Comparison of ENCODE assay signal across 31 mouse cellular contexts in the genomic region with DNA sequence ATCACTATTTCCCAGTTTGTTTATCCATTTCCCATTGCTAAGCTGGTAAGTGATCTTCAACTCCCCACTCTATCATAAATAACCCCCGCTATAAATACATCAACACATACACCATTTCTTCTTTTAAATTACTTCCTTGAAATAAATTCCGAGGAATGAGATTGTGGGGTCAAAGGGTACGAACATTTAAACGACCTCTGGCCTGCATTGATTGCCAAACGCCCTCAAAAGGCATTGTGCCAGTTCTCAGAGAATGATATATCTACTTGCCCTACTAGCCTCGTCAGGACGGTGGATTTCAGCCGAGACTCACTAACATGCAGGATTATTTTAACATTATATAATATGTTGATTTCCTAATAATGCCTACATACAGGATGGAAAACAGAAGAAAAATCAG. TPM values are rescaled to one million over a fixed set of nuclear protein-coding genes. Genes with fewer than 3 reads are reported as not detected.
A peak's percentile ranks its signal among the peaks of the same experiment; 100 is the strongest.
DNase-seq lines count a peak whose midpoint lies in the region; ATAC-seq and TF ChIP-seq lines count a peak whose summit lies in the region.
"Had no signal": no experiment of that assay in that cellular context is flagged by ENCODE, and none has a peak within 500 bp of the region (broad histone marks: within the 10 kb centered on the region; RNA-seq: fewer than 3 reads in every experiment).

No protein-coding gene starts in this region.

- no peaks in the 10 kb centered on the region for H3K27me3 ChIP-seq in intestine, embryonic 16.5 days (replicated peaks; ENCODE audit: control insufficient read depth, insufficient read depth, low read length)
- H3K27me3 ChIP-seq in intestine, embryonic 15.5 days (replicated peaks) = no peaks in the 10 kb centered on the region
- H3K27me3 ChIP-seq in liver, adult 2 months (ENCODE audit: control insufficient read depth, insufficient read depth, low read length) = no peaks in the 10 kb centered on the region
- no peaks in the 10 kb centered on the region; the same call in 1 of the 2 replicates for H3K27me3 ChIP-seq in liver, embryonic 12.5 days (replicated peaks)
- H3K27me3 ChIP-seq: heart, embryonic 15.5 days had no signal

- no peak overlapping the region for H3K27ac ChIP-seq in intestine, embryonic 16.5 days (ENCODE audit: low read length)
- H3K27ac ChIP-seq in intestine, embryonic 15.5 days = no peak overlapping the region
- H3K27ac ChIP-seq in liver, adult 2 months (replicated peaks; ENCODE audit: insufficient read depth, low read depth, low read length) = no peak overlapping the region
- H3K27ac ChIP-seq in liver, embryonic 12.5 days = no peak overlapping the region
- H3K27ac ChIP-seq: embryonic facial prominence, embryonic 12.5 days; embryonic facial prominence, embryonic 15.5 days; gastrocnemius, adult 2 months; heart, embryonic 15.5 days; hindbrain, embryonic 10.5 days; hindbrain, embryonic 13.5 days had no signal

- H3K36me3 ChIP-seq in intestine, embryonic 16.5 days (ENCODE audit: control insufficient read depth, insufficient read depth, low read length) = no peaks in the 10 kb centered on the region
- H3K36me3 ChIP-seq in intestine, embryonic 15.5 days = no peaks in the 10 kb centered on the region
- H3K36me3 ChIP-seq in liver, adult 2 months (ENCODE audit: control insufficient read depth, insufficient read depth, low read length) = no peaks in the 10 kb centered on the region
- H3K36me3 ChIP-seq in liver, embryonic 12.5 days = no peaks in the 10 kb centered on the region
- H3K36me3 ChIP-seq: embryonic facial prominence, embryonic 12.5 days; embryonic facial prominence, embryonic 15.5 days; heart, embryonic 12.5 days; heart, embryonic 15.5 days; hindbrain, embryonic 10.5 days; hindbrain, embryonic 13.5 days had no signal

- H3K4me2 ChIP-seq in intestine, embryonic 16.5 days (ENCODE audit: low read depth, low read length) = no peak overlapping the region
- no peak overlapping the region for H3K4me2 ChIP-seq in intestine, embryonic 15.5 days (replicated peaks)
- no peak overlapping the region for H3K4me2 ChIP-seq in liver, embryonic 12.5 days
- H3K4me2 ChIP-seq: embryonic facial prominence, embryonic 12.5 days; embryonic facial prominence, embryonic 15.5 days; heart, embryonic 12.5 days; heart, embryonic 15.5 days; hindbrain, embryonic 13.5 days had no signal

- ATAC-seq in intestine, embryonic 16.5 days = peak; percentile 40; the same call in 1 of the 2 replicates
- no peak for ATAC-seq in intestine, embryonic 15.5 days
- ATAC-seq in liver, embryonic 12.5 days = no peak
- ATAC-seq: activated CD4-positive, CD25-positive, alpha-beta regulatory T cell, adult 4 months; CD4-positive, CD25-positive, alpha-beta regulatory T cell, adult 4 months; forebrain, embryonic 14.5 days; forebrain, postnatal 0 days; hindbrain, embryonic 16.5 days; inflammation-experienced regulatory T-cells, adult 6 months had no signal

- no peak overlapping the region for H3K4me3 ChIP-seq in intestine, embryonic 16.5 days (ENCODE audit: low read length)
- no peak overlapping the region for H3K4me3 ChIP-seq in intestine, embryonic 15.5 days (replicated peaks)
- no peak overlapping the region for H3K4me3 ChIP-seq in liver, adult 2 months (ENCODE audit: insufficient read depth, low read depth, low read length)
- H3K4me3 ChIP-seq in liver, embryonic 12.5 days = no peak overlapping the region
- H3K4me3 ChIP-seq: embryonic facial prominence, embryonic 12.5 days; embryonic facial prominence, embryonic 15.5 days; gastrocnemius, adult 2 months; heart, embryonic 12.5 days; heart, embryonic 15.5 days; hindbrain, embryonic 10.5 days; hindbrain, embryonic 13.5 days had no signal

- no peak for TF ChIP-seq CTCF in liver, adult 2 months (IDR thresholded peaks at IDR 0.05; ENCODE audit: low read depth, low read length)

- no peak overlapping the region for H3K9ac ChIP-seq in intestine, embryonic 16.5 days (ENCODE audit: low read depth, low read length)
- no peak overlapping the region for H3K9ac ChIP-seq in intestine, embryonic 15.5 days
- H3K9ac ChIP-seq in liver, adult 2 months (ENCODE audit: low read depth, low read length) = no peak overlapping the region
- H3K9ac ChIP-seq in liver, embryonic 12.5 days = no peak overlapping the region
- H3K9ac ChIP-seq: embryonic facial prominence, embryonic 12.5 days; embryonic facial prominence, embryonic 15.5 days; forebrain, postnatal 0 days; heart, embryonic 12.5 days; heart, embryonic 15.5 days; hindbrain, embryonic 13.5 days had no signal

- TF ChIP-seq POLR2A in liver, adult 2 months (IDR thresholded peaks at IDR 0.05; ENCODE audit: extremely low read depth, insufficient read depth, low read length) = no peak

- 26% methylated on average over 8 of the region's 8 CpGs for WGBS in intestine, embryonic 16.5 days
- WGBS in intestine, embryonic 15.5 days = 28% methylated on average over 8 of the region's 8 CpGs
- 16% methylated on average over 8 of the region's 8 CpGs for WGBS in liver, adult 2 months
- 64% methylated on average over 8 of the region's 8 CpGs for WGBS in liver, embryonic 12.5 days (ENCODE audit: insufficient replicate concordance)

- H3K9me3 ChIP-seq in intestine, embryonic 16.5 days (ENCODE audit: control insufficient read depth, low read length) = no peaks in the 10 kb centered on the region; the same call in 1 of the 2 replicates
- no peaks in the 10 kb centered on the region for H3K9me3 ChIP-seq in intestine, embryonic 15.5 days
- no peaks in the 10 kb centered on the region for H3K9me3 ChIP-seq in liver, embryonic 12.5 days (replicated peaks)
- H3K9me3 ChIP-seq: embryonic facial prominence, embryonic 12.5 days; embryonic facial prominence, embryonic 15.5 days; heart, embryonic 12.5 days; heart, embryonic 15.5 days; hindbrain, embryonic 13.5 days had no signal

- peak; percentile 56 for DNase-seq in liver, adult 2 months (ENCODE audit: extremely low read depth, low read depth, low spot score)
- DNase-seq in mesoderm, embryonic 11.5 days (ENCODE audit: low read depth, low spot score) = peak; percentile 53
- DNase-seq in gastrocnemius, postnatal 25 days = no peak
- DNase-seq: adrenal gland, adult 8-10 months; adrenal gland, postnatal 25 days; cerebellum, adult 11-12 months; cerebellum, adult 8-10 months; cerebellum, postnatal 14 days; forebrain, postnatal 0 days; gastrocnemius, adult 2 months; gastrocnemius, postnatal 14 days; heart, adult 18-20 months; heart, postnatal 10 days; heart, postnatal 36 days had no signal

- no peaks in the 10 kb centered on the region for H3K4me1 ChIP-seq in intestine, embryonic 16.5 days (ENCODE audit: control insufficient read depth, insufficient read depth, low read length)
- no peaks in the 10 kb centered on the region for H3K4me1 ChIP-seq in intestine, embryonic 15.5 days (replicated peaks)
- H3K4me1 ChIP-seq in liver, adult 2 months (ENCODE audit: control insufficient read depth, insufficient read depth, low read length) = no peaks in the 10 kb centered on the region
- no peaks in the 10 kb centered on the region for H3K4me1 ChIP-seq in liver, embryonic 12.5 days
- H3K4me1 ChIP-seq: embryonic facial prominence, embryonic 12.5 days; embryonic facial prominence, embryonic 15.5 days; heart, embryonic 12.5 days; heart, embryonic 15.5 days; hindbrain, embryonic 13.5 days had no signal

- no peaks in the 10 kb centered on the region for H3K79me2 ChIP-seq in liver, adult 2 months (ENCODE audit: control insufficient read depth, insufficient read depth, low read length)

RNA-seq across cellular contexts. Expression of a gene that starts 38.2 kb away (rescaled TPM):
- not detected in 2 replicates for polyA plus RNA-seq in intestine, embryonic 16.5 days (2015; fragmentation: Nextera tagmentation; extraction: Ambion mirVana)
- not detected in 2 replicates for polyA plus RNA-seq in intestine, embryonic 15.5 days (2015; fragmentation: Nextera tagmentation; extraction: Ambion mirVana)
- not detected in 2 replicates for total RNA-seq in liver, adult 2 months (2014; rRNA removed)
- polyA plus RNA-seq in liver, adult 2 months (2012; rRNA removed) = not detected in 2 replicates
- not detected in 2 replicates for polyA plus RNA-seq in liver, embryonic 12.5 days (2016; fragmentation: Nextera tagmentation; extraction: Ambion mirVana)
- not detected for total RNA-seq in gastrocnemius, postnatal 25 days (2021)
- total RNA-seq: adrenal gland, adult 8-10 months; adrenal gland, postnatal 25 days; gastrocnemius, adult 2 months; gastrocnemius, postnatal 14 days; heart, adult 18-20 months; heart, postnatal 10 days; heart, postnatal 36 days; MEL had no signal
- polyA plus RNA-seq: activated CD4-positive, CD25-positive, alpha-beta regulatory T cell, adult 4 months; C2C12; CD4-positive, CD25-positive, alpha-beta regulatory T cell, adult 4 months; gonadal fat pad, adult 2 months; heart, embryonic 12.5 days; heart, embryonic 15.5 days; inflammation-experienced regulatory T-cells, adult 6 months had no signal
